Mouse (Mus musculus) Patski (cell line): ENCODE data around the gene Epb41l4b. TPM values are rescaled to one million over a fixed set of nuclear protein-coding genes. Genes with fewer than 3 reads are reported as not detected.

Source experiments
- ATAC-seq: fragments of 100-300 bp; one replicate; pipeline ENCODE4 v1.8.0; 2021
- CTCF ChIA-PET: fragments of 350-600 bp; sonication (Branson Sonifier 250); formaldehyde crosslinking; loops from one replicate; lab custom pipeline; 2022; ENCODE audit warnings: inconsistent platforms; lab: Charles Lee
- POLR2A ChIA-PET: fragments of 350-600 bp; sonication (Branson Sonifier 250); formaldehyde crosslinking; loops from one replicate; lab custom pipeline; 2022; ENCODE audit warnings: antibody characterized with exemption, inconsistent platforms; lab: Charles Lee
- DNase-seq: peaks from one replicate; pipeline ENCODE4 v3.0.0-alpha.2; 2011; ENCODE audit warnings: low read depth, low spot score
- H3K27me3 ChIP-seq: fragments of 371-371 bp; one replicate; pipeline ENCODE4 v1.5.1; 2021
- CTCF ChIP-seq: fragments of 100-300 bp; IDR thresholded peaks from one replicate; pipeline ENCODE4 v1.5.1; 2021
- in situ Hi-C: fragments of 300-500 bp; cut with MboI; formaldehyde crosslinking; loops from 3 replicates; pipeline ENCODE4 v1.11.1; 2018; ENCODE audit warnings: low pct_unique_long_range_greater_than_20kb, mixed read lengths
- polyA plus RNA-seq: library from polyadenylated mRNA; unstranded; gene quantifications from one replicate; pipeline ENCODE4 v1.2.3, GENCODE M21; 2021

The Epb41l4b gene
- polyA plus RNA-seq, 1 experiment from 2014 or later = 0.22 TPM

GRCm38 (mm10) chr4:57135431-57135830, 7.8 kb downstream of the Epb41l4b start:
- in situ Hi-C loops = no loop called here
- H3K27me3 ChIP-seq = peaks cover 3% of the 10 kb centered on the region
- CTCF ChIA-PET = no interaction called here
- POLR2A ChIA-PET = no interaction called here
- ATAC-seq (no peak), DNase-seq (no peak)
- no peak for TF ChIP-seq CTCF

DNA sequence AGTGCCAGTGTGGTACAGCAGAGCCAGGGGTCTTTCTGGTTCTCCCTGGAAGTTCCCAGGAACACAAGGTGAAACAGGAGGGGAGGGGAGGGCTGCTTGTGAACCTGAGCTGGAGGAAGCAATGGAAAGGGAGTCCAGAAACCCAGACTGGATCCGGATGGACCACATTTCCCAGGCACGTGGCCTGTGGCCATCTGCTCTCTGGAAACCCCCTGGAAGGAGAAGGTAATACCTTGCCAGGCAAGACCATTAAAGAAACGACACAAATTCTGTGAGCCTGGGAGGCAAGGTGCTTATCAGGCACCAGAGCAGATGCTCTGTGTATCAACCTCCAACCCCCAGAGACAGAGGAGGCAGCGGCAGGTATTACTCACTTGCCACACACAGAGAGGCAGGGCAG, 8.7 kb downstream of the Epb41l4b start:
- ChIA-PET POLR2A (no interaction called here), CTCF (no interaction called here)
- DNase-seq (no peak), ATAC-seq (no peak)
- in situ Hi-C loops = no loop called here
- peaks cover 3% of the 10 kb centered on the region for H3K27me3 ChIP-seq
- TF ChIP-seq CTCF = no peak

- peaks cover 5% of the 10 kb centered on the region for H3K27me3 ChIP-seq
- in situ Hi-C loops = no loop called here
- ChIA-PET POLR2A (no interaction called here), CTCF (no interaction called here)
- no peak for TF ChIP-seq CTCF
- DNase-seq (no peak), ATAC-seq (no peak)
Measured at GRCm38 (mm10) chr4:57131839-57132238, 11.4 kb downstream of the Epb41l4b start.

DNA sequence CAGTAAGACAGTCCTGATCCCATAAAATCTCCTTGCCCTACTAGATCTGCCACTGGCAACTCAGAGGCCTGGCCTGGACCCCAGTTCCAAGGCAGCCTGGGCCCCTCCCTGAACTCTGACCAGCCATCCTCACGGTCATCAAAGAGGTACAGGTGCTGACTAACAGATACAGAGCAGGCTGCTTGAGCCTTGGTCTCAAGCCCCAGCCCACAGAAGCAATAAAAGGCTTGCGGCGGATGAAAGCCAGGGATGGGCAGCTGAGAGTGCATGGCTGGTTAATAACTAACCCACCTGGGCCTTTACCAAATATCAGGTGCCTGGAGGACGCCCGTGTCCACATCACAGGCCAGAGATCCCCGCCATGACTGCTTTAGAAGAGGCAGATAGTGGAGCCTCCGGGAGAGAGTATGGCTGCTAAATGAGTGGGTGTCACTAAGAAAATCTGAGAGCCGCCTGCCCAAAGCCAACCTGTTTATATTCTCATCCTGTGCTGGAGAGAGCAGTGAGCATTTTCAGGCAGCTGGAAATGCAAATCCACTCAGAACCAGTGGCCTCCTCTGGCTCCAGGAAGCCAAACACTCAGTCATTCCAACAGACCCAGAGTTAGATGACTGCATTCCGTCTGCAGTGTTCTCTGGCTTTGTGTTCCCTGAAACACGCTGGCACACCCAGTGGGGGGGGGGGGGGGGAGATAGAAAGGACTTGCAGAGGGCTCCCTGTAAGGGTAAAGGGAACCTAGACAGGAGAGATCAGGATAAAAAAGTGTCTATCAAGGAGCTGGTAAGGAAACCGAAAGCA, 13.3 kb downstream of the Epb41l4b start:
- POLR2A ChIA-PET = no interaction called here
- ATAC-seq = no peak
- peaks cover 6% of the 10 kb centered on the region for H3K27me3 ChIP-seq
- in situ Hi-C loops = no loop called here
- no peak for TF ChIP-seq CTCF
- no peak for DNase-seq
- CTCF ChIA-PET = no interaction called here

DNA sequence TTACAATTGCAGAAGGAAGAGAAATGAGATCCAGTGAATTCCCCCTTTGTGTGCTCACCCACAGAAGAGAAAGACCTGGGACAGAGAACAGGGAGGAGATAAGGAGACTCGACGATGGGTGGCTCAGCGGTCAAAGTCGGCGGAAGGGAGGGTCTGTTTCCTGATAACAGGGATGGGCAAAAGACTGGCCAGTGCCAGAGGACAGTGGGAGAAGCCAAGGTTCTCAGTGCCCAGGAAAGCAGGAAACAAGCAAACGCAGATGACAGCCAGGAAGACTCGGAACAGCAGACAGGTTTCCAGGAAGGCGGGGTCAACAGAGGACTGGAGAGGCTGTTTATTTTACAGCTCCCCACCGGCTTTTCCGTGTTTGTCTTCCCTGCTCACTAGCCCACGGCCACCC, 20.2 kb downstream of the Epb41l4b start:
- H3K27me3 ChIP-seq = peaks cover 7% of the 10 kb centered on the region
- in situ Hi-C loops = no loop called here
- DNase-seq = no peak
- no peak for TF ChIP-seq CTCF
- POLR2A ChIA-PET = no interaction called here
- ATAC-seq = no peak
- CTCF ChIA-PET = no interaction called here

- ChIA-PET CTCF (no interaction called here), POLR2A (no interaction called here)
- in situ Hi-C loops = no loop called here
- H3K27me3 ChIP-seq = peaks cover 7% of the 10 kb centered on the region
- TF ChIP-seq CTCF = no peak
- no peak for DNase-seq
- no peak for ATAC-seq
Measured at GRCm38 (mm10) chr4:57122166-57122565, 21.1 kb downstream of the Epb41l4b start.

- ChIA-PET POLR2A (no interaction called here), CTCF (no interaction called here)
- ATAC-seq = no peak
- peaks cover 4% of the 10 kb centered on the region for H3K27me3 ChIP-seq
- DNase-seq = no peak
- in situ Hi-C loops = no loop called here
- TF ChIP-seq CTCF = no peak
Measured at GRCm38 (mm10) chr4:57120563-57120962, 22.7 kb downstream of the Epb41l4b start.

- in situ Hi-C loops = no loop called here
- POLR2A ChIA-PET = no interaction called here
- ATAC-seq (no peak), DNase-seq (no peak)
- peaks cover 4% of the 10 kb centered on the region for H3K27me3 ChIP-seq
- no peak for TF ChIP-seq CTCF
- CTCF ChIA-PET = no interaction called here
Measured at GRCm38 (mm10) chr4:57119976-57120375, 23.3 kb downstream of the Epb41l4b start.

GRCm38 (mm10) chr4:57118883-57119282, 24.4 kb downstream of the Epb41l4b start:
- no peak for TF ChIP-seq CTCF
- CTCF ChIA-PET = no interaction called here
- no peaks in the 10 kb centered on the region for H3K27me3 ChIP-seq
- DNase-seq (no peak), ATAC-seq (no peak)
- in situ Hi-C loops = no loop called here
- POLR2A ChIA-PET = no interaction called here

GRCm38 (mm10) chr4:57116278-57116677, 27.0 kb downstream of the Epb41l4b start:
- H3K27me3 ChIP-seq = no peaks in the 10 kb centered on the region
- TF ChIP-seq CTCF = no peak
- no peak for ATAC-seq
- POLR2A ChIA-PET = no interaction called here
- in situ Hi-C loops = no loop called here
- no peak for DNase-seq
- CTCF ChIA-PET = no interaction called here

GRCm38 (mm10) chr4:57114617-57115592, 28.3 kb downstream of the Epb41l4b start:
- H3K27me3 ChIP-seq = no peaks in the 10 kb centered on the region
- POLR2A ChIA-PET = no interaction called here
- no peak for TF ChIP-seq CTCF
- DNase-seq (no peak), ATAC-seq (no peak)
- in situ Hi-C loops = no loop called here
- CTCF ChIA-PET = no interaction called here
